Mouse (Mus musculus) small intestine, adult 2 months (tissue): ENCODE measurements around the gene Yars2.

Experiments used
- CTCF ChIP-seq: fragments of 200-500 bp; IDR thresholded peaks from 2 replicates; pipeline ENCODE4 v1.5.1; 2012; ENCODE audit warnings: low read depth, mild to moderate bottlenecking, control low read depth, inconsistent platforms, low read length, moderate library complexity, mixed read lengths; ENCODE audit not compliant: insufficient replicate concordance, insufficient read length; ENCODE audit errors: extremely low read depth
- POLR2A ChIP-seq: fragments of 200-500 bp; IDR thresholded peaks from 2 replicates; pipeline ENCODE4 v1.6.1; 2012; ENCODE audit warnings: low read depth, mild to moderate bottlenecking, control low read depth, inconsistent platforms, low read length, moderate library complexity

DNA sequence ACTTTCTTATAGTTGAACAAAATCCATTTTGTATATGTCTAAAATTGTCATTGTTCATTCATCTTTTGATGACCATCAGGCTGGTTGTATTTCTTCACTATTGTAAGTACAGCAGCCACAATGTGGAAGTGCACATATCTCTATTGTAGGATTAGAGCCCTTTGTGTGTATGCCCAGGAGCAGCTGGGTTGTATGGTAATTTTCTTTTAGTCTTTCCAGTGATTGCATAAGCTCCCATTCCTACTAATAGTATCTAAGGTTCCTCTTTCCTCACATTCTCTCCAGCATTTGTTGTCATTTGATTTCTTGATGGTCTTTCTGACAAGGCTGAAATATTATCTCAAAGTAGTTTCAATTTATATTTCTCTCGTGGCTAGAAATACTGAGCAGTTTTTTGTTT, 47.5 kb upstream of the Yars2 start:
- TF ChIP-seq CTCF (no peak), POLR2A (no peak)
